Mouse (Mus musculus) brain, embryonic 14.5 days (tissue): ENCODE measurements around the gene Atf6b. TPM values are rescaled to one million over a fixed set of nuclear protein-coding genes. Genes with fewer than 3 reads are reported as not detected.

Experiments used
- DNase-seq: peaks from one replicate; pipeline ENCODE4 v3.0.0-alpha.2; 2011; ENCODE audit warnings: low read depth
- CTCF ChIP-seq: fragments of 200-500 bp; IDR thresholded peaks from 2 replicates; pipeline ENCODE4 v1.5.1; 2012; ENCODE audit warnings: inconsistent platforms, mild to moderate bottlenecking, moderate library complexity, borderline replicate concordance; ENCODE audit not compliant: insufficient read depth, insufficient read length; ENCODE audit errors: extremely low read depth
- POLR2A ChIP-seq: fragments of 200-500 bp; IDR thresholded peaks from 2 replicates; pipeline ENCODE4 v1.6.1; 2012; ENCODE audit warnings: mild to moderate bottlenecking, inconsistent platforms, borderline replicate concordance; ENCODE audit not compliant: poor library complexity, insufficient read depth, insufficient read length, severe bottlenecking; ENCODE audit errors: extremely low read depth
- polyA plus RNA-seq: library from polyadenylated mRNA; depleted of rRNA; stranded (reverse); fragments of >200 nt; gene quantifications from 2 replicates; pipeline ENCODE4 v1.2.3, GENCODE M21; 2012

The Atf6b gene
- polyA plus RNA-seq, 1 experiment: 113 TPM

DNA sequence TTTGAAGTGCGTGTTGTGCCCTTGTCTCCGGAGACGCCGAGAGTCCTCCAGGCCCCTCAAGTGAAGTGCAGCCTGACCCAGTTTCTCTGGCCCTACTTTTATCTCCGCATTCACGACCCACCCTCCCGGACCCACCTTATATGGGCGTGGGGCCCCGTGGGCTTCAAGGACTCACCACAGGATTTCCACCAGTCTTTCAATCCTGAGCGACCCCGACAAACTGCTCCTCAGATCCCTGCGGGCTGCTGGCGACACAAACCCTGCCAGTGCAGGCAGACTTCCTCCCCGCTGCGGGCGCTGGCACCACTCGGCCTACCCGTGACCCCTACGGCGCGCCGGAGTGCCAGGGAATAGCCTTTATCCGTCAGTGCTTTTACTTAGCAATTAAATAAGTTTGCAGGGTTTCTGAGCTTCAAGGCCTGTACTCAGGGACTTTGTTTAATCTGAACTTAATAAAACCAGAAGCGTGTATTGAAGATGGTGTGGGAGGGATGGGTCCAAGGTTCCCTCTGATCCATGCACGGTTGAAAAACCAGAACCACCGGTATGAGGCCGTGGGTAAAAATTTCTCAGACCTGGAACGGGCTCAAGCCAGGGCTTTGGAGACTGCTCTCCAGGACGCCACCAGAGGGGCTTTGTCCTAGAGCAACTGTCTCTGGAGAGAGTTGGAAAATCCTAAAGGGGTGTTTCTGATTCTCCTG lies 18.9 kb upstream of the Atf6b start, which contains the start of gene Ppt2:
TSS of gene Ppt2 (minus strand) at position 568 of the 701 bp plus-strand sequence.
- no peak for DNase-seq
- TF ChIP-seq POLR2A: no peak
- no peak for TF ChIP-seq CTCF

- no peak for DNase-seq
- TF ChIP-seq POLR2A (no peak), CTCF (no peak)
Observed at GRCm38 (mm10) chr17:34628644-34628967, 18.3 kb upstream of the Atf6b start.

DNA sequence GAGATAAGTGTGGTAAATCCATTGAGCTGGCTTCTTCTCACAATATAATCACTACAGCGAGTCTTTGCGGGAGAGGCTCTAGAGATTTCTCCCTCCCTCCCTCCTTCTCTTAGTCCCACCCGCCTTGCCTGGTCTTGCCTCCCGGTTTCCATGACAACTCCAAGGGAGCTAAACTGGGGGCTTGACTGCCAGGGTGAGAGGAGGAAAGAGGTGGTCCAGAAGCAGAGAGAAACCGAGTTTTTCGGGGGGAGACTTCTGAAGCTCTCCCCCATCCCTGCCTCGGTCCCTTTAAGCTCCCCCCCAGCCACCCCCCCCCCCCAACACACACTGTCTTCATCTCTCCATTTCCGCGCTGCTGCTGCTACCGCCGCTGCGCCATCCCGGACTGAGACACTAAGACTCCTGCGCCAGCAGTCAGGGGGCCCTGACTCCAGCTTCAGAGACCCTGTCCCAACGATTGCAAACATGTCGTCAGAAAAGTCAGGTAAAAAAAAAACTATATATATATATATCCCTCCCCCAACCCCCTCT lies 17.7 kb upstream of the Atf6b start, which contains the start of gene Prrt1:
TSS of gene Prrt1 (plus strand) at position 313 of the 531 bp plus-strand sequence.
- DNase-seq: peak; percentile 92
- no peak for TF ChIP-seq CTCF
- TF ChIP-seq POLR2A: no peak

GRCm38 (mm10) chr17:34629796-34630603 lies 16.9 kb upstream of the Atf6b start:
- TF ChIP-seq CTCF (no peak), POLR2A (no peak)
- no peak for DNase-seq

DNA sequence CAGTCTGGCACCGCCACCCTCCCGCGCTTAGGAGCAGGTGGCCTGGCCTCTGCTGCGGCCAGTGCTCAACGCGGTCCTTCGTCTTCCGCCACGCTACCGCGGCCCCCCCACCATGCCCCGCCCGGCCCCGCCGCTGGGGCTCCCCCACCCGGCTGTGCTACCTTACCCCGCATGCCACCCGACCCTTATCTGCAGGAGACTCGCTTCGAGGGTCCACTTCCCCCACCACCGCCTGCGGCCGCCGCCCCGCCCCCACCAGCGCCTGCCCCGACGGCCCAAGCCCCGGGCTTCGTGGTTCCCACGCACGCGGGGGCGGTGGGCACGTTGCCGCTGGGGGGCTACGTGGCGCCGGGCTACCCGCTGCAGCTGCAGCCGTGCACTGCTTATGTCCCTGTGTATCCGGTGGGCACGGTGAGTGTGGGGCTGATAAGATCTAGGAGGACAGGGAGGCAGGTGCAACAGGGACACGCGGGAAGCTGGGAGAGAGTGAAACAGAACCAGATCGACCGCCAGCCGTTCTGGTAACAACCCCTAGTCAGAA lies 16.1 kb upstream of the Atf6b start:
- TF ChIP-seq POLR2A (no peak), CTCF (no peak)
- DNase-seq: no peak

GRCm38 (mm10) chr17:34631647-34632046 lies 15.3 kb upstream of the Atf6b start:
- TF ChIP-seq POLR2A (no peak), CTCF (no peak)
- DNase-seq: no peak

DNA sequence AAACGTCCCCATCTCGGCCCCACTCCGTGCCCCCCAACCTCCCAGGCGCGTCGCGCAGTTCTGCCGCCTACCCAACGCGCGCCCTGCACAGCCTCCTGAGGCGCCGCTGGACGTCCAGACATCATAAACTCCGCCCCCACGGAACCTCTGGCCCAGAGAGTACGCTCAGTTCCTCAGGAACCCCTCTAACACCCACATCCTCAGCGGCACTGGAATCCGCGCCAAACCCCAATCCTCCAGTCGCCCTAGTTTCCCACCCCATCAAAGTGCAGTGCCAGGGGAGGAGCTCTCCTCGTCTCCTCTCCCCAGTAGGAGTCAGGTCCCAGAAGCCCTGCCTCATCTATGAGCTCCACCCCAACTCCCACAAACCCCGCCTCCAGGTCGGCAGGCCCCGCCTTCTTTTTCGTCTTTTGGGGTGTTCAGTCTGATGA lies 14.7 kb upstream of the Atf6b start:
- TF ChIP-seq CTCF: no peak
- TF ChIP-seq POLR2A: no peak
- peak; percentile 64 for DNase-seq

- TF ChIP-seq CTCF (no peak), POLR2A (no peak)
- no peak for DNase-seq
Observed at GRCm38 (mm10) chr17:34635671-34636070, 11.3 kb upstream of the Atf6b start.

- no peak for DNase-seq
- TF ChIP-seq POLR2A (no peak), CTCF (no peak)
Observed at GRCm38 (mm10) chr17:34637459-34637858, 9.5 kb upstream of the Atf6b start.

DNA sequence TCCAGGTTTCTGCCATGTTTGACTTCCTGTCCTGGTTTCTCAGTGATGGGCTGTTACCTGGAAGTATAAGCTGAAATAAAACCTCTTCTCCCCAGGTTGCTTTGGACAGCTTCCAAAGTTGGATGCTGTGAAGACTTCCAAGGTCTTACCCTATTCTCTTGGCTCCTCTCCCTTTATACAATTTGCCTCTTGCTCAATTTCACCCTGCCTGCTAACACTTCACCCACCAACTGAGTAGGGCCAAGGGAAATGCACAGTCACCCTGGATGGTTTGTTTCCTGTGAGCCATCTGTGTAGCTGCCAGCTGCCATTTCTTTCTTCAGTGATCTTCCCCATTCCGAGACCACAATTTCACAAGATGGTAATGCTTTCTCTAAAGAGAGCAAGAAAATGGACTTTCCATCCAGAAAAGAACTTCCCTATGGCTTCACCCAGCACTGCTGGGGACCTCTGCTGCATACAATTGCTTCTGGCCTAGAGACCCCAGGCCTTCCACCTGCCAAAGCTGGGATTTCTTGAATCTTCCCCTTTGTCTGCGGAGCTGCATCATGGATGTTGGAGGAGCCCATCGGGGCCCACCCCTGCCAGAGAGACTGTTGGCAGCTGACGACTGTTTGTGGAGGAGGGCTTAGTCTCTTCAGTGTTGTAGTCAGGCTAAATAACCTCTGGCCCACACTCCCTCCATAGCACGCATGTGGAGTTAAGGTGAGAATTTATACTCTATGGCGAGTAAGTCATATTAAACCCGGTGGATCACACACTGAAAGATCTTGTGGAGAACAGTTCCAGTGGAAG lies 7.3 kb upstream of the Atf6b start:
- no peak for TF ChIP-seq POLR2A
- no peak for TF ChIP-seq CTCF
- DNase-seq: no peak

GRCm38 (mm10) chr17:34640778-34641601 lies 6.0 kb upstream of the Atf6b start:
- TF ChIP-seq CTCF (no peak), POLR2A (no peak)
- DNase-seq: peak; percentile 85
